Mouse (Mus musculus): Measurements from ENCODE around the gene Sh3kbp1.
"Not testable (repeated sequence)": the region's sequence is repeated elsewhere in the genome, so short reads cannot be mapped to it uniquely, and the experiment has no call there.

Gene Sh3kbp1

DNA sequence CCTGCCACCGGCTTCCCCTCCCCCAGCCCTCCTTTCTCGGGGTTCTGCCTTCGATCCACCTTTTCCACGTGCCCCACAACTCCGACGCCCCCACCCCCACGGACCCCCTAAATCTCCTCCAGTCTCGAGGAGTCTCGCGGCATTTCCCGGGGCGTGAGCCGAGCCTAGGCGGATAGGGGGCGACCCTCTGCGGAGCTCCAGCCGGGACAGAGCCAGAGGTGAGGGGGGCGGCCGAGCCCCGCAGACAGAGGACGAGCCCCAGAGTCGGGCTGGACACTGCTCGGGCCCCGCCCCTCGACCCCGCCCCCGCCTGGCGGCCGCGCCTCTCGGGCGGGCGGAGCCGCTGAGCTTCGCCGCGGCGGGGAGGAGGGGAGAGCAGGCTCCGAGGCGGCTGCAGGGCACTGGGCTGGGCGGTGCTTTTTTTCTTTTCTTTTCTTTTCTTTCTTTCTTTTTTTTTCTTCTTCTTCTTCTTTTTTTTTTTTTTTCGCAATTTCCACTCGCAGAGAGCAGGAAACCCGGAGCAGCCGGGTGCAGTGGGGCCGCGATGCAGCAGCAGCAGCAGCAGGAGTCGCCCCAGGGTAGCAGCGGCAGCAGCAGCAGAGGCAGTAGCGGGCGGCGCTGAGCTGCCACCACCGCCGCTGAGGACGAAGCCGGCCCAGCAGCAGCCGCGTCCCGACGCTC lies at the start of gene Sh3kbp1:
Sh3kbp1 (plus strand) TSS at position 366 of the 681 bp plus-strand sequence.
- DNase-seq, result peak; percentile 39

DNA sequence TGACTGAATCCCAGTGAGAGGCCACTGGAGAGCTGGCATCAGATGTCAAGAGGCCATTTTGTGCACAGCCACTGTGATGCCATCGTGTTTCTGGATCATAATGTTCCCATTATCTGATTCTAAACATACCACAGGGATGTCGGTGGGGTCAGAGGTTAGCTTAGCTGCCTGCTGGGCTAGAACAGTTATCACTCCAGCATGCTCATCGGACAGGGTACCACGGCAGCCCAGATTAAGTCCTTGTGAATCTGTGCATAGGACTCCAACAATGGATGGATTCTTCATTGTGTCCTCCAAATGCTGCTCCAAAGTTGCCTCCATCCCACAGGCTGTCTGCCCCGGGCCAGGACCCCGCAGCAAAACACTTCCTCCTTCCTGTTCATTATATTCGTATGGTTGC lies 42.3 kb upstream of the Sh3kbp1 start:
- not testable (repeated sequence) for DNase-seq

DNA sequence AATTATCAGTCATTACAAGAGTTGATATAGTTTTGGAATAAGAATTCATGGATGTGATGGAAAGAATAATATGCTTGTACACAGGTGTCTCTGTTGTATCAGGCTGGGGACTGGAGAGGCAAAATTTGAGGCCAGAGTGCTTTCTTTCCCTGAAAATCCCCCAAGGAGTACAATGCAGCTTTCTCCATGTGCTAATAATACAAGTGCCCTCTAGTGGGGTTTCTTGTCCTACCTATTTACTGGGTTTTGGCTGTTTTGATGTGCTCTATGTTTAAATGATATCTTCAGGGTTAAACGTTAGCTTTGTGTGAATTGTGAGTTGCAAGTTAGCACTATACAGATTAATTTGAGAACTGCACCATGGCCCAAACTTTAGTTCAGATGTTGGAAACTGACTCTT lies 35.4 kb upstream of the Sh3kbp1 start:
- DNase-seq, result no peak

DNA sequence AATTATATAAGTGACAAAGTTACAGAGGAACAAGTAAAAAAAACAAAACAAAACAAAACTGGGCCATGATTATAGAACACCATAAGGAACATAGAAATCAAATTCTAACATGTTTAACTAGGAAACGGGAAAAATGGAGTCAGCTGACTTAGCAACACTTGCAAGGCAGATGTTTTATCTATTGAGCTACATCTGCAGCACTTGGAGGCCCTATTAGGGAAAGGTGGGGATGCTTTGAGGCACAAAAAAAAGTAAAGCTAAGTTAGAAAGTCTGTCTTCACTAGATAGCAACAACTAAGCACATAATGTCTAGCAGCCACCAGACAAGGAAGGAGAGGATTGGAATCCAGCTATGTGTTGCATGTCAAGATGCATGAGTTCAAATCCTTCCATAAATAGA lies 29.6 kb upstream of the Sh3kbp1 start:
- no peak for DNase-seq

DNA sequence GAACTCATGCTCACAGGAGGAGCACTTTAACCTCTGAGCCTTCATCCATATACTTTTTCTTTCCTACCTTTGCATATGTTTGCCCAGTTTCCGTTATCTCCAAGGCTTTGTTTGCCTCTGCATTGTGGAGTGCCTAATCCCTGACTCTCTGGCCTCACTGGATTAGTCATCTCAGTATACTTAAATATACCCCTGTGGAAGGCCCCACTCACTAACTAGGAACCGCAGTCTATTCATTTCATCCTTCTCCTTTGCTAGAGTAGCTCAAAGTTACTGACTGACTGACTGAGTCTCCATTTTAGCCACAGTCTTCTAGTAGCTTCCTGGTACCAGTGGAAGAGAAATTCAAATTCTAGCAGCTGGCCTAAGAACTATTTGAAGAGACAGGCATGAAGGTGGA lies 22.2 kb upstream of the Sh3kbp1 start:
- DNase-seq, result no peak

DNA sequence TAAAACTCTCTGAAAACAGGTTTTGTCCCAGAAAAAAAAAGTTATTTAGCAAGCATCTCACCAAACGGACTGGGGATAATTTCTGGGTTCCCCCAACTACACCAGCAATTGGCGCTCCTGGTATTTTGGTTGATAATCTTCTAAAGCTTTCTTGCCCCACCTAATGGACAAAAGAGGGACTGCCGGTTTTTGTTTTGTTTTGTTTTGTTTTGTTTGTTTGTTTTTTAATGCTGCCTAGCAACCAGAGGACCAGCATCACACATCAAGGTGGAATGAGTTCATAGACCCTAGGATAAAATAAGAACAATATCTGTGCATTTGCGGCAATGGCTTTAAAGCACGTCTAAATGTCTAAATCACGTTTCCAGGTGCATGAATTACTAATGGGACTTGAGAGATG lies 20.1 kb upstream of the Sh3kbp1 start:
- DNase-seq, result no peak

DNA sequence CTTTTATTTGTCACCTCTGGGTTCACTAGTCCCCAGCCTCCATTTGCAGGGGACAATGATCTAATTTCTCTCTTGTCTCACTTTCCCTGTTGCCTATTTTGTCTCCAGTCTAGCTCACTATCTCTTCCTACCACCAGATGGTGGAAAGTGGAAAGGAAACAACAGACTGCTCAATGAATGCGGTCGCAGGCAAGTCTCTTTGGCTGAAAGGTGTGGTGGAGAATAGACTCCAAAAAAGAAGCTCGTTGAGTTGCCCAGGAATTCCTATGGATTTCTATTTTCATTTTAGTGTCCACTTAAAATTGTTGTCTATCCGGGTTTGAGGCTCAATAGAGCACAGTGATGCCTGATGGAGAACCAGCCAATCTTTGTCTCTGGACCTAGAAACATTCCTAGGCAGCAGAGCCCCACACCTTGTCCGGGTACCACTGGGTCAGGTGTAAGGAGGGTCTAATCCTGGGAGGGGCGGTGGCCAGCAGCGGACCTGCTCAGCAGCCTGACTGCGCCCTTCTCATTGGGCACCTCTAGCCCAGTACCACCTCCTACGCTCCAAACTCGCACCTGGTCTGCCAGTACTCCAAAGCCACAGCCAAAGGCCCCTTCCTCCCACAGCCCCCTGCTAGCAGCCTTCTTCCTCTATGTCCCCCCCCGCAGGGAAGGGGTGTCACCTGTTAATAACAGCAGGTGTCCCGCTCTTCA lies 715 bp upstream of the Sh3kbp1 start:
- peak; percentile 6 for DNase-seq

DNA sequence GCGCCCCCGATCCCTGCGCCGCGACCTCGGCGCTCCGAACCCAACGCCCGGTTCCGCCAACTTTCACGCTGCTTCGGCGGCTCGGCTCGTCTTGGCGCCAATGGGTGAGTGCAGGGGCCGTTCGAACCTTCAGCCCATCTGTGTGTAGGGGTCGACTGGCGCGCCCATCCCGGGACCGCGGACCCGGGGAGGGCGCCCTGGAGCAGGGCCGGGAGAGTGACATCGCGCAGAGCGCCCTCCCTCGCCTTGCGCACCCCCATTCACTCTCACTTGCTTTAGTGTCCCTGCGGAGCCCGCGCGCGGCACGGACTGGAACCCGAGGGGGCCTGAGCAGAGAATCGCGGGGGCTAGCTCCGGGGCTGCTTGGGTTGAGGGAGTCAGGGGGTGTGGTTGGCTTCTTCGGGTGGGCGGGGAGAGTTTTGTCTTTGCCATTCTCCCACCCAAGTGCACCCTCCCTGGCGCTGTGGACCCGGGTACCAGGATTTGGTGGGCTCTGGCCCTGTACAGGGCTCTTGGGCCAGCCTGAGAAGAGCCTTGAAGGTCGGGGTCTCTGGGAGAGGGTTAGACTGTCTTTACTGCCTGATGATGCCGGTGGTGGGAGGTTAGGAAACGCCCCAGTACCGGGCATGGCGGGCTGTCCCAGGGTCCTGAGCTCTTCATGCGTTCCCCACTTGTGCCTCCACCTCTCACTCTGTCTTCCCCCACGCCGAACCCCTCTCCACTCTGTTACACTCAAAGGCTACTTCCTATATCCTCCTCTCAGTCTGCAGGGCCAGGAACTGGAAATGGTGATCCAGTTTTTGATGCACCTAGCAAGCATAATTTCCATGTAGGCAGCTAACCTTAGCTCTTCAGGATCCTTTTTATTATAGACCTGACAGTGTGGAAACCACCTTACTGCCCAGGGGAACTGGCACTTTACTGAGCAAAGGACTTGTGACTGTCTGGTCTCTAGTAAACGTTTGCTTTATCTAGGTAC lies 805 bp downstream of the Sh3kbp1 start:
- peak; percentile 4 for DNase-seq

DNA sequence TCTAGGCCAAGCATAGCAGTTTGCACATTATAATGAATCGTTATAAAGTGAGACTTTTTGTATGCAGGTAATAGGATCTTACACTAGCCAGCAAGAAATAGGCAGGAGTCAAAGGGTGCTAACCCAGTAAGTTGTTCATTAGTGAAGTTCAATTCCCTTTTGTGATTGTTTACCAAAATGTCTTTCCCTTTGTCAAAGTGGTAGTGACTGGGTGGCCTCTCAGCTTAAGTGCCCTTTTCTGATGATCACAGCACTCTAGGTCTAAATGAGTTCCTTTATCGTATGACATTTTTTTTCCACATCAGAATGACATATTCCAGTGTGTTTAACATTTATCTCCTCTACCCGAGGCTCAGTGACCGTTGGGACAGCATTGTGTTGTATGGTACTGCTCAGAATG lies 1.6 kb downstream of the Sh3kbp1 start:
- DNase-seq, result no peak

DNA sequence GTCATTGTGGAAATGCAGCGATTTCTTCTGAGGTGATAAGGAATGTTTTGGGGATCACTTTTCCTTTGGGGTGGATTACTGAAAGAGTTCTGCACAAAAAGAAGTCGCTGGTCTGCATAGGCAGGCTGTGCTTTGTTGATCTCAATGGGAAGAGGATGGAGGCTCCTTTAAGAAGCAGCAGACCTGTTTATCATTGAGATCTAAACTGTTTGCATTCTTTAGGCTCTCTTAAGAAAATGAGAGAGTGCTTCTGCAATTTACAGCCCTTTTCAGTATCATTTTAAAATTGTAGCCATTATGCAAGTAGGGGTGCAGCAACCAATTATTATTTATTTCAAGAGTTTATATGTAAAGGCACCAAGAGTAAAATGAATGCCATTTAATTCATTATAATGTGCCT lies 2.1 kb downstream of the Sh3kbp1 start:
- DNase-seq, result no peak

DNA sequence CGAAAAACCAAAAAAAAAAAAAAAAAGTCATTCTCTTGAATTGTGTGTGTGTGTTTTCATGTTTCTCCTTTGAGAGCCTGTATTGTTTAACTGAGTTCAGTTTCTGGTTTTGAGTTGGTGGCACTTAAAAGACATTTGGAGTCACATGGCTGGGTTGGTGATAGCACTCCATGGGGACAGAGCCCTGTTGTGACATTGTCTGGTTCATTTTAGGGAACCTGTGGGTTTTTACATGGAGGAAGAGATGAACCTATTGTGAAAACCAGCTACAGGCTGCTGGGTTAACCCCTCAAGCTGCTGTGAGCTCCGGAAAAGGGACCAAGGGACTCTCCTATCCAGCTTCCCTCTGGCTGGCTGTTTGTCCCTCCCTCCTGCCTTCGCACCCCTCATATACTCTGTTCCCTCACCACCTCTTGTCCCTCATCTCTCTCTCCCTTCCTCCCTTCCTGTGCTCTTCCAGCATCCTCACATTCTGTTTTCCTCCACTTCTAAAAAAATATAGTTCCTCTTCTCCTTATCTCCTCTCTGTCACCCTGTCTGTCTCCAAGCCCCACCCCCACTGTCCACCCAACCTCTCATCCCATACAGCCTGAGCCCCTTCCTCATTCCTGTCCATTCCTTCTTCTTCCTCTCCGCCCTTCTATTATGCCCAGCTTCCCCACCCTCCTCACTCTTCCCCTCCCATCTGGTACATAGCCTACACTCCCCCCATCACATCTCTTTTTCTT lies 11.6 kb downstream of the Sh3kbp1 start:
- DNase-seq, result no peak

DNA sequence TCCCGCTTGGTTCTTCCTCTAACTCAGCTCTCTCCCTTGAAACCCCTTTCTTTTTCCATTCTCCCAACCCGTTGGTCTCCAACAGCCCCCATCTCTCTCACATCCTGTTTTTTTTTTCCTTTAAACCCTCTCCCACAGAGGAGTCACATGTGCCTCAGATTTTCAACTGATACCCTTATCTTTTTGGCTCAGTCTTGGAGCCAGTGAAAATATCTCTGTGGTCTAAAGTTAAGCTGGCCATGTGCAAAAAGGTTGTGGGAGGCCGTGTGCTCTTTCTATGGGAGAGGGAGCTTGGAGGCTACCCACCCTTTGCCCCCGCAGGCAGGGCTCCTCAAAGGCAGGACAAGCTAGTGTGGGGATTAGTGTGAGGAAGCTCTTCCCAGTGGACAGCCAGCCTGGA lies 12.9 kb downstream of the Sh3kbp1 start:
- DNase-seq, result no peak

DNA sequence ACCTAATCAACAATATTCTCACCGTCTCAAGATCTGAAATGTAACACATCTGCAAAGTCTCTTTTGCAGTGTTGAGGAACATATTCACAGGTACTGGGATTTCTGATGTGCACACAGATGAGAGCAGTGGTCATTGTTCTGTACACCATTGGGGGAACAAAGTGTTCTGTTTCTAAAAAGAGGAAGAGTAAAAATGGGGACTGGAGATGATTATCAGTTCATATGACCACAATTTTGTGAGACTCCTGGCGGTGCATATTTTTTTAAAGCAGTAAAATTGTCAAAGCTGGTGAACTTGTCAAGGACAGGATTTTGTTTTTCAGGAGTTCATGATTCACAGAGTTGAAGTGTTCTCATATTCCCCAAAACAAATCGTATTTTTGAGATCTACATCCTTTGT lies 18.2 kb downstream of the Sh3kbp1 start:
- no peak for DNase-seq

DNA sequence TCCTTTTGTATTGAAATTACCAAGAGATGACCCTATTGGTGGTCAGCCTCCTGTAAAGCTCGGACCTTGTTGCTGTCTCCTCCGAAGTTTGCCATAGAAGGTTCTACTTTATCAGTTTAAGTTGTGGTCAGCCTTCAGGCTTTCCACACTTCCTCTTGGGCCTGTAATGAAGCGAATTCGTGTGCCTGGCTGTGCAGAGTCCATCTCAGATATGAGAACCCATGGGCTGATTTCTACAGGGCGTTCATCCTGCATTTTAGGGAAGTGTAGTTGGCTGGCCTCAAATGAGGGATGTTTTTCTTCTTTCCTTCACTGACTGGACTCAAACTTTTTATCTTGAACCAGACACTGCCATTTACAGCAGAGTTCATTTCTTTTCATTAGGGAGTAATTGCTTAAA lies 20.5 kb downstream of the Sh3kbp1 start:
- DNase-seq, result no peak

DNA sequence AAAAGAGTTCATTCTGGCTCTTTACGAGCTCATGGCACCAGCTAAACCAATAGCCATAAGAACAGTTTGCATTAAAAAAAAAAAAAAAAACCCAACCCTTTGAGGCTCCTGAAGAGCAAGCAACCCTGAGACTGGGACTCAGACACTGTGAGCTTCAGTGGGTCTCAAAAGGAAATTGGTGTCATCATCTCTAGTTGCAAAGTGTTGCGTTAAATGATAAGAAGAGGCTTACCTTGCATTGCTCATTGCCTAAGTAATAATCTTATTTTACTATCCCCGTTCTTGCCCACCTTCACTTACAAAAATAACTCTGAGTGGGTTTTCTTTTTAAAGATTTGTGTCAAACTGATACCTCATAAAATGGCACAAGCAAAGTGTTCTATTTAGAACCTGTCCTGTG lies 21.5 kb downstream of the Sh3kbp1 start:
- DNase-seq, result no peak

DNA sequence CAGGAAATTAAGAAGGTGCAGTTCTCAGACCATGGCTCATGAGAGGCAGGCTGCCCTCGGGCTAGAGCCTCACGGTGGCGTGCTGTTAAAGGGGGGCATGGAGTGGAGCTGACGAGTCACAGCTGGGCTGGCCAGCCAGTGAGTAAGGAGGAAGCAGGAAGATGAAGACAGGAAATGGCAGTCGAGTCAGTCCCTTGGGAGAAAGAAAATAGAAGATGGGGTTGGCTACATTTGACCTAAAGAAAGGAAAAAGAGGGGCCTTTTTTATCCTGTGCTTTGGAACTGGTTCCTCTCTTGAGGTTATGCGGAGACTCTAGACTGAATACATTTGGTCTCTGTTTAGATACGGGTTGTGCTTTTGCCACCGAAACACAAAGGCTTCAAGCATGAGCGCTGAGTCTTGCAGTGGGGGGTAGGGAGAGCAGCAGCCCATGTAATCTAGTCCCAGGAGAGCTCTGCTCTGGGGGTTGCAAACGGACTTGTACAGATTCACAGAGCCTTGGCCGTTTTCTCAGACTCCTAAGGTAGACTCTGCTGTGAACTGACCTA lies 23.1 kb downstream of the Sh3kbp1 start:
- peak; percentile 7 for DNase-seq

DNA sequence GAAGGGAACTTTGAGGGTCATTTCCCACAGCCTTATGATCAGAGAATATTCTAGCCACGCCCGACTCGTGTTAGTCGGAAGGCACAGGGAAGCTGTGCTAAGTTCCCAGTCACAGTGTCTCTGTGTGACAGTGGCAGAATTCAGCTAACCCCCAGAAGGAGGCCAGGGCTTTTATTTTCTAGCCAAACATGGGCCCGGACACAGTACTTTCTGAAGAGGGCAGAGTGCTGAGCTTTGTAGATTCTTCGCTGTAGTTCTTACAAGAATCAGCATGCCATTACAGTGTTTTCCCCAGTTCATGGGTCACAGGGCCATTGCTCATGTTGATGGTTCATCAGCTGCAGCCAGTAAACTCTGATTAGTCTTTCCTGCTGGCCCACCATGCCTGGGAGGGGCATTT lies 23.7 kb downstream of the Sh3kbp1 start:
- no peak for DNase-seq

DNA sequence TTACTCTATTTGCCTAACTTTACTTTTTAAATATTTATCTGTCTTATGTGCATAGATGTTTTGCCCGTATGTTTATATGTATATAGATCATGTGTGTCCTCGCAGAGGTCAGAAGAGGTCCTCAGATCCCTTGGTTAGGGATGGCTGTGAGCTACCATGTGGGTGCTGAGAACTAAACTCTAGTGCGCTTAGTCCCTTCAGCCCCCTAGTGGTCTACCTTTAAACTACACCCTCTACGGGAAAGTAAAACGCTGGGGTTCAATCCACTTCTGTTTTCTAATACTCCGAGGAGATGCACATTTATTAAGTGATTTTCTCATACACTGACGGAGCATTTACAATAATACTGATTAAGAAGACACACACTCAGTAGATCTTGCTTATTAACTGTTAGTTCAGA lies 44.3 kb downstream of the Sh3kbp1 start:
- no peak for DNase-seq

DNA sequence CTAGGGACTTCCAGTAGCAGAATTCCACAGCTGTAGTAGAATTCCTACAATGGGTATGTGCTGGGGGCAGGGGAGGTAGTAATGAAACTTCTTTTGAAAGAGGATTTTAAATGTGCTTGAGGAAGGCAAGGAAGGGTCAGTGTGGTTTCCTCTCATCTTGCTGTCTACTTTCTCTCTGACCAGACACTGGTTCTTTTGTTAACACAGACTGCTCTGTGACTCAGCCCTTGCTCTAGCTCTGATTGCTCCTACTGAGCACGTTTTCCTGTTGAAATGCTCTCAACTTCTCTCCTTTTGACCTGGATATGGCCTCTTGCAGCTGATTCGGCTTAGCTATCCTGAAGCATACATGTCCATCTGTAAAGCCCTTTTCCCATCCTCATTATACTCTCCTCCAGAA lies 45.4 kb downstream of the Sh3kbp1 start:
- DNase-seq, result no peak

DNA sequence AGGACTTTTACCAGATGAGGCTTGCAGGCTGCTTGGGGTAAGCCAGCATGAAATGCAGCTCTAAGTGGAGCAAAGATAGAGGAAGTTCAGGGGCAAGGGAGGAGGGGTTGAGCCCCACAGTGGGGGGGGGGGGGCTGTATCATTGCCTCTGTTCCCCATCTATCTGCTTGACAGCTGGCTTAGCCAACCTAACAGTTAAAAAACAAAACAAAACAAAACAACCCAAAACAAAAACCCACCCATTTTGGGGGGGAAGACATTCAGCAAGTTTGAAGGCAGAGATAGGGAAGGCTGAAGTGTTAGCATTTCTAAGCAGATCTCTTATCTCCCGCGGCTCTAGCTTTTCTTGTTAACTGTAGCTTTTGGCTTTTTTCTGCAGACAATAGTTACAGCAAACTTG lies 49.2 kb downstream of the Sh3kbp1 start:
- DNase-seq, result no peak

DNA sequence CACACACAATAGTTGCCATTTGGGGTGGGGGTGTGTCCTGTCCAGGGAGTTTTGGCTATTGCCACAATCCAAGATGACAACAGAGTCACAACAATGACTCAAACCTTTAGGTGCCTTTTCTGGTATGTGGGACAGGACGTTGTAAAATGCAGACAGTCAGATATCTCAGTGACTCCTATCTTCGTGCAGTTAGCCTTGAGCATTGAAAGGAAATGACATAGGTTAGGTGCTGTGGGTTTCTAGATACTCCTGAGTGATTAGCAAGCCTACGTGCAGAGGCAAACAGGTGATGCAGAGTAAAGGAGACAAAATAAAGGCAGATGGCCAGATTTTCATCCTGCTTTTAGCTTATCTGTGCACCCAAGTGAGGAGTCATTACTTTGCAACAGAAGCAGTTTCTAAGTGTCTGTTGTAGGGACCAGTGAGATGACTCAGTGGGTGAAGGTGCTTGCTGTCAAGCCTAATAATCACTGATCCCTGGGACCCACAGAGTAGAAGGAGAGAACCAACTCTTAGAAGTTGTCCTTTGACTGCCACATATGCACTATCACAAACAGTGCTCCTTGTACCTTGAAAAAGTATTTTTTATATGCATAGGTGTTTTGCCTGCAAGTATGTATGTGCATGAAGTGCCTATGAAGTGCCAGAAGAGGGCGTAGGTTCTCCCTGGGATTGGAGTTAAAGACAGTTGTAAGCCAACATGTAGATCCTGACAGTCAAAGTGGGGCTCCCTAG lies 50.7 kb downstream of the Sh3kbp1 start:
- no peak for DNase-seq

DNA sequence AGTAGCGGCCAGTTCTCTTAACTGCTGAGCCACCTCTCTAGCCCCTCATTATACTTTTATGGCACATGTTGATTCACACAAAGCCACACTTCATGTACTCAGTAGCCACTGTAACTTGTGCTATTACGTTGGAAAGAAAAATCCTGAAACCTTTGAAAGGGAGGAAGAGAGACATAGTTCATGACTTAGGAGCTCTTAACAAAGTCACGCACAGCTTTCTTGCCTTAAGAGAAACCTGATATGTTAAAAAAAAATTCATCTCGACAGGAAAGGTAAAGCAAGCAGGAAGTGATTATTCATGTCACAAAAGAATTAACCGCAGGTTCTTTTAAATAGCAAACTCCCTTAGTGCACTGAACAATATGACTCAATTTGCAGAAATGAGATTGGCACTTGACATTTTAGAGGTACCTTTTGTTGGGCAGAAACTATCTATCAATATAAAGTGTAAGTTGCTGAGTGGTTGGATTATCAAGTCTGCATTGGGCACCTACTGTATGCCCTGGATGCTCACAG lies 51.3 kb downstream of the Sh3kbp1 start:
- DNase-seq, result no peak
